Comparison of ENCODE assay signal across 21 mouse cellular contexts in genomic region chrX:160509046-160509445, GRCm38 (mm10). TPM values are rescaled to one million over a fixed set of nuclear protein-coding genes. Genes with fewer than 3 reads are reported as not detected.
A peak's percentile ranks its signal among the peaks of the same experiment; 100 is the strongest.
DNase-seq lines count a peak whose midpoint lies in the region.
"Had no signal": no experiment of that assay in that cellular context is flagged by ENCODE, and none has a peak within 500 bp of the region (broad histone marks: within the 10 kb centered on the region; RNA-seq: fewer than 3 reads in every experiment).

No protein-coding gene starts in this region.

- DNase-seq in adrenal gland, adult 8-10 months, result peak; percentile 17
- no peak for DNase-seq in adrenal gland, postnatal 10 days
- DNase-seq in 3T3-L1 (ENCODE audit: low read depth, low spot score), result peak; percentile 83
- peak; percentile 84 for DNase-seq in NIH3T3 (ENCODE audit: low read depth)
- DNase-seq in lung, postnatal 4 days, result no peak
- DNase-seq in ovary, postnatal 36 days (ENCODE audit: low spot score), result no peak
- DNase-seq: cerebellum, adult 9-10 months; heart, postnatal 4 days; kidney, adult 18-20 months; kidney, postnatal 10 days; lung, postnatal 36 days; thymus, adult 18-20 months; thymus, postnatal 36 days had no signal

- H3K4me3 ChIP-seq in macrophage (ENCODE audit: inconsistent target), result no peak overlapping the region
- H3K4me3 ChIP-seq: heart, embryonic 15.5 days; left cerebral cortex, adult 2 months; limb, embryonic 15.5 days; lung, embryonic 15.5 days; neural tube, embryonic 15.5 days had no signal

- no peaks in the 10 kb centered on the region for H3K36me3 ChIP-seq in macrophage (ENCODE audit: inconsistent target)
- H3K36me3 ChIP-seq: heart, embryonic 15.5 days; limb, embryonic 15.5 days; lung, embryonic 15.5 days; neural tube, embryonic 15.5 days had no signal

- WGBS in macrophage (ENCODE audit: missing documents), result 83% methylated on average over 1 of the region's 1 CpGs

- H3K27ac ChIP-seq in macrophage, result peak overlapping the region; percentile 76
- H3K27ac ChIP-seq: heart, embryonic 15.5 days; hindbrain, embryonic 14.5 days; left cerebral cortex, adult 2 months; limb, embryonic 15.5 days; liver, embryonic 14.5 days; lung, embryonic 15.5 days; neural tube, embryonic 15.5 days had no signal

- peaks cover 74% of the 10 kb centered on the region for H3K79me2 ChIP-seq in macrophage (ENCODE audit: inconsistent target)

RNA-seq across cellular contexts. Expression of gene Phka2, which starts 7.1 kb away (rescaled TPM):
- 10 to 100 TPM; 32.4 to 43.4 (median 37.9) TPM for total RNA-seq in adrenal gland, adult 8-10 months (2022)
- 10 to 100 TPM; 22.3 to 29.3 TPM for total RNA-seq in adrenal gland, postnatal 10 days (2021)
- 100 to 1,000 TPM in 25 of 26 experiments, 10 to 100 TPM in 1; 88.1 to 519 (median 323) TPM for total RNA-seq in macrophage (2018; cell fraction: chromatin; rRNA removed)
- total RNA-seq in macrophage (2018; cell fraction: cytosol; rRNA removed), result 10 to 100 TPM; 18.1 to 45.0 (median 30.9) TPM
- total RNA-seq in macrophage (2018; cell fraction: nucleus; rRNA removed), result 100 to 1,000 TPM in 18 of 26 experiments, 10 to 100 TPM in 8; 42.3 to 268 (median 125) TPM
- polyA plus RNA-seq in macrophage (2018), result 32.7 to 36.3 TPM (median 34.3 TPM) in 3 replicates

Comparison
In these comparisons a context has a peak if more than half of its experiments do, and no peak if none do; other contexts are left out.
1. DNase-seq: peak in adrenal gland, adult 8-10 months (single experiment), 3T3-L1 (single experiment) and NIH3T3 (single experiment); none in adrenal gland, postnatal 10 days (single experiment), lung, postnatal 4 days (0 of 2) and ovary, postnatal 36 days (single experiment).